Mouse (Mus musculus): ENCODE results near the gene Sgms1. TPM values are rescaled to one million over a fixed set of nuclear protein-coding genes. Genes with fewer than 3 reads are reported as not detected.

The Sgms1 gene
- 5.3 TPM for polyA plus RNA-seq (2012; fragmentation: generic; extraction: Trizol)
- long read RNA-seq, experiment 1, partial matches to known transcripts: 0 of 3 reads
- long read RNA-seq, experiment 1, other reads (novel, unspliced or antisense): 0 of 3 reads
- long read RNA-seq, experiment 2, transcript Sgms1-212 (6 exons, 3,262 nt): major isoform, 68 of 100 reads
- long read RNA-seq, experiment 2, transcript Sgms1-201 (10 exons, 3,665 nt): minor isoform, 9 of 100 reads
- long read RNA-seq, experiment 2, partial matches to known transcripts: 8 of 100 reads
- long read RNA-seq, experiment 2, other reads (novel, unspliced or antisense): 15 of 100 reads

DNA sequence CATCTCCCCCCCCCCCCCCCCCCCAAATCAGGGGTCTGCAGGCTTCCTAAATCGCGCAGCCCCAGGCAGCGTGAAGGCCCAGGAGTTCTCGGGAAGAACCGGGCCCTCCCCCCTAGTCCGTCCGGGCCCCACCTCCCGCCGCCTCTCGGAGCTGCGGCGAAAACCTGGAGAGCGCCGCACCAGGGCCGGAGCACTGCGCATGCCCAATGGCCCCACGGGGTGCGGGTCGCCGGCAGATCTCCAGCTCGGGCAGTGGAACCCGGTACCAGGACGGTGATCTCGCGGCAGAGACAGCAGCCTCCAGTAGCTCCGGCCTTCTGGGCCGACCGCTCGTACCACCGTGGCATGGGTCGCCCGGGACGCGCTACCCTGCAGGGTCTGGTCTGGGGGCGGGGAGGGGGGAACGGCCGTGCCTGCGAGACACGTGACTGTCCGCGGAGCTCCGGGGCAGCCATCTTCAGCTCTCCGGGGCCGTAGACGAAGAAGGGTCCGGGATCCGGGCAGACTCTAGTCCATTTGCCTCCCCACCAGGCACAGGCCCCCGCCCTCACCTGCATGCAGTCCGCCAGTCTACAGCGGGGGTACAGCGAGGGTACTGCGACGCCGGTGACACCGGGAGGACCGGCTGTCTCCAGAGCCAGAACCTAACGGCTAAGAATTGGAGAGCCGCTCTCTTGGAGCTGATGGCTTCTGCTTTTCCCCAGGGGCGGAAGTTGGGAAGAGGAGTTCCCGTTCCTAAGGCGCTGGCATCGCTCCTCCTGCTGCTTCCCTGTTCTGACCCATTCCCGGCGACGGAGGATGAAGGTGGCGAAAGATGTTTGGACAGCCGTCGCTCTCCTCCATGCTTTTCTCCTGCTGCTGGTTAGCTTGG lies at the start of gene Sgms1:
Gene Sgms1, minus strand, starts transcription at position 714 of the 871 bp plus-strand sequence.
- no peaks in the 10 kb centered on the region for H3K27me3 ChIP-seq (ENCODE audit: control insufficient read depth, insufficient read depth, insufficient read length)
- H3ac ChIP-seq (ENCODE audit: control insufficient read depth, insufficient read length, low read depth): peak within 1 kb of the TSS; percentile 92
- no peaks in the 10 kb centered on the region for H3K36me3 ChIP-seq (ENCODE audit: control insufficient read depth, insufficient read depth)
- peak; percentile 61 for TF ChIP-seq USF1 (IDR thresholded peaks at IDR 0.05; ENCODE audit: low read depth)
- TF ChIP-seq FOSL1 (IDR thresholded peaks at IDR 0.05; ENCODE audit: insufficient read depth, low read length, poor library complexity, severe bottlenecking): no peak
- H3K79me3 ChIP-seq (ENCODE audit: low read depth): peaks cover 4% of the 10 kb centered on the region
- H3K4me3 ChIP-seq (ENCODE audit: insufficient read depth, poor library complexity, severe bottlenecking): peak within 1 kb of the TSS; percentile 56
- peaks cover 19% of the 10 kb centered on the region for H3K79me2 ChIP-seq (ENCODE audit: control insufficient read depth, insufficient read depth)

DNA sequence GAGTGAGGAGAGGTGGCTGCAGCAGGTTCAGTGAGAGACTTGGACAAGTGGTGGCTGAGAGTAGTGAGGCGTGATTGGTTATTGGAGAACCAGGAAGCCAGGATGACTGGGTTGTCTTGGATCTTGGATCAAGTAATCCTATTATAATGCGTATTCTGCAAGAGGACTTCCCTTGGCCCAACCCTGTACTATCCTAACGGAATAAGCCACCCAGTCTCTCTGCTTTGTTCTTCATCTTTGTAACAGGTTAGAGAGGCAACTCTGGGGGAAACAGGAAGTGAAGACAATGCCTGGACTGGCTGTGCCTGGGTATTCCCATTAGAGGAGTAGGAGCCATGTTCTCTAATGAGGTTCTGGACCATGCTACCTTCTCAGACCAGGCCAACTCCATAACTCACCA lies 36.3 kb upstream of the Sgms1 start:
- TF ChIP-seq CEBPB (IDR thresholded peaks at IDR 0.05; ENCODE audit: low read depth) (no peak), MYOD1 (IDR thresholded peaks at IDR 0.05; ENCODE audit: control insufficient read depth, insufficient read length, low read depth) (no peak), USF1 (IDR thresholded peaks at IDR 0.05; ENCODE audit: low read depth) (no peak)
- no peak overlapping the region for H3K4me3 ChIP-seq (ENCODE audit: insufficient read depth, poor library complexity, severe bottlenecking)
- H3K79me2 ChIP-seq (ENCODE audit: control insufficient read depth, insufficient read depth): no peaks in the 10 kb centered on the region
- H3ac ChIP-seq (ENCODE audit: control insufficient read depth, insufficient read length, low read depth): no peak overlapping the region
- H3K79me3 ChIP-seq (ENCODE audit: low read depth): no peaks in the 10 kb centered on the region
- H3K27me3 ChIP-seq (ENCODE audit: control insufficient read depth, insufficient read depth, insufficient read length): no peaks in the 10 kb centered on the region
- H3K36me3 ChIP-seq (ENCODE audit: control insufficient read depth, insufficient read depth): no peaks in the 10 kb centered on the region

DNA sequence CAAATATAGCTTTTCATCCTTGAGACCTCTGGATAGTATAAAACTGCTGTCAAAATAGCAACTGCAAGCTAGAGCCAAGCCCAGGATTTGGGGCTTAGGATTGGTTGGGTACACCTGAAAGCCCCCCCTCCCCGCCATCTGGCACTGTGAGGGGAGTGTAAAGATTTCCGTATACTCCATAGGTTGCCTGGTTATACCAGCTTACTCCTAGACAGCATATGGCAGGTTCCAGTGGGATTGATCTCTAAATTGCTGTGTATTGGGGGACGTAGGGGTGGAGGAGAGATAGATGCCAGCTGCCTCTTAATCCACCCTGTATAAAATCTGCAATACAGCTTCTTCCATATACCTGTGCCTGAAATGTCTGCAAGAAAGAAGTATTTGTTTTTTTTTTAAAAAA lies 35.2 kb upstream of the Sgms1 start:
- Histone ChIP-seq H3K79me2 (ENCODE audit: control insufficient read depth, insufficient read depth) (no peaks in the 10 kb centered on the region), H3K79me3 (ENCODE audit: low read depth) (no peaks in the 10 kb centered on the region)

DNA sequence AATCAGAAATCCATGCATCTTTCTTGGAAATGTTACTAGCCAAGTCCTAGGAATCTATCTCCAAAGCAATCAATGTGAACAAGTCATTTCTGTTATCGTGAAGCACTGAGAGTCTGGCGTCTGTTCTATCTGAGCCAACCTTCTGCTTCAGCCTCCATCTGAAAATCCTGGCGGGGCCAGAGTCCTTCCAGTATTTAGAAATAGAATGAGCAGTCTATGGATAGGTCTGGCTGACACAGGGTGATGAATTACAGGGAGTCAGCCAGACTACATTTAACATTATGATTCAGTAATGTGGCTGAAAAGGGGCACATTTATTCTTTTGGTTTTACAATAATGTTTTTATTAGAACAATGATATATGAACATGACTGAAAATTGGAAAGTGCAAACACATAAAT lies 29.6 kb upstream of the Sgms1 start:
- no peak for TF ChIP-seq MAX (IDR thresholded peaks at IDR 0.05)
- no peak for TF ChIP-seq USF1 (IDR thresholded peaks at IDR 0.05; ENCODE audit: low read depth)
- TF ChIP-seq MYOG (IDR thresholded peaks at IDR 0.05; ENCODE audit: control insufficient read depth, extremely low read depth, insufficient read length): no peak
- no peak for TF ChIP-seq CEBPB (IDR thresholded peaks at IDR 0.05; ENCODE audit: low read depth)
- Histone ChIP-seq H3K36me3 (ENCODE audit: control insufficient read depth, insufficient read depth) (no peaks in the 10 kb centered on the region), H3K4me3 (ENCODE audit: insufficient read depth, poor library complexity, severe bottlenecking) (no peak overlapping the region), H3K79me3 (ENCODE audit: low read depth) (no peaks in the 10 kb centered on the region), H3K79me2 (ENCODE audit: control insufficient read depth, insufficient read depth) (no peaks in the 10 kb centered on the region), H3K27me3 (ENCODE audit: control insufficient read depth, insufficient read depth, insufficient read length) (no peaks in the 10 kb centered on the region), H3ac (ENCODE audit: control insufficient read depth, insufficient read length, low read depth) (no peak overlapping the region)

More for the DNA sequence above, 35.2 kb upstream of the Sgms1 start:
- Histone ChIP-seq H3ac (ENCODE audit: control insufficient read depth, insufficient read length, low read depth) (no peak overlapping the region), H3K4me3 (ENCODE audit: insufficient read depth, poor library complexity, severe bottlenecking) (no peak overlapping the region), H3K27me3 (ENCODE audit: control insufficient read depth, insufficient read depth, insufficient read length) (no peaks in the 10 kb centered on the region), H3K36me3 (ENCODE audit: control insufficient read depth, insufficient read depth) (no peaks in the 10 kb centered on the region)
- TF ChIP-seq FOSL1 (IDR thresholded peaks at IDR 0.05; ENCODE audit: insufficient read depth, low read length, poor library complexity, severe bottlenecking) (no peak), CEBPB (IDR thresholded peaks at IDR 0.05; ENCODE audit: low read depth) (no peak), MAX (IDR thresholded peaks at IDR 0.05) (no peak), USF1 (IDR thresholded peaks at IDR 0.05; ENCODE audit: low read depth) (no peak), MYOD1 (IDR thresholded peaks at IDR 0.05; ENCODE audit: control insufficient read depth, insufficient read length, low read depth) (no peak), MYOG (IDR thresholded peaks at IDR 0.05; ENCODE audit: control insufficient read depth, extremely low read depth, insufficient read length) (no peak), CTCF (IDR thresholded peaks at IDR 0.05; ENCODE audit: control insufficient read depth, insufficient read depth, insufficient read length) (no peak)

GRCm38 (mm10) chr19:32416692-32417317 lies 27.3 kb upstream of the Sgms1 start:
- Histone ChIP-seq H3K4me3 (ENCODE audit: insufficient read depth, poor library complexity, severe bottlenecking) (no peak overlapping the region), H3ac (ENCODE audit: control insufficient read depth, insufficient read length, low read depth) (no peak overlapping the region), H3K79me2 (ENCODE audit: control insufficient read depth, insufficient read depth) (no peaks in the 10 kb centered on the region), H3K36me3 (ENCODE audit: control insufficient read depth, insufficient read depth) (no peaks in the 10 kb centered on the region), H3K27me3 (ENCODE audit: control insufficient read depth, insufficient read depth, insufficient read length) (no peaks in the 10 kb centered on the region), H3K79me3 (ENCODE audit: low read depth) (no peaks in the 10 kb centered on the region)
- TF ChIP-seq USF1 (IDR thresholded peaks at IDR 0.05; ENCODE audit: low read depth) (peak; percentile 33), CEBPB (IDR thresholded peaks at IDR 0.05; ENCODE audit: low read depth) (no peak)

Data from C2C12 (cell line).